Mouse (Mus musculus): Measurements from ENCODE around the gene Sync. TPM values are rescaled to one million over a fixed set of nuclear protein-coding genes. Genes with fewer than 3 reads are reported as not detected.
A peak's percentile ranks its signal among the peaks of the same experiment; 100 is the strongest.

Gene Sync
- total and polyA plus RNA-seq, 3 experiments, result 8.7 to 17.9 (median 17.7) TPM

DNA sequence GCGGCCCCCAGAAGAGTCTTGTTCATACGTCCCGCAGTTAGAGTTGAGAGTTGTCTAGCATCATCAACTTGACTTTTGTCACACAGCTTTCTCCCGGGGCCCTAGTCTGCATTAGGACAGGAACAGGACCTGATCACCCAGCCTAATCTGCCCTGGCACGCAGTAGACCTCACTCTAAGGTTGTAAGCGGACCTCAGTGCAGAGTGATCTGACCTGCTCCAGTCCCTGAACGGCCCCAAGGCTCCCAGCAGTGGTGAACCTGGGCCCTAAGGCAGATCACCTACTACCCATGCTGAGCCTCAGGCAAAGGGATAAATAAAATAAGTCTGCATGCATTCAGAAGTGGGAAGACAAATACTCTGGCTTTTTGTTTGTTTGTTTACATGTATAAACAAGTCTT, 38.1 kb upstream of the Sync start:
- Histone ChIP-seq H3K4me1 (ENCODE audit: control insufficient read depth, insufficient read depth, low read length) (peaks cover 1% of the 10 kb centered on the region; the same call in 1 of the 2 replicates), H3K4me3 (no peak overlapping the region), H3K79me2 (replicated peaks; ENCODE audit: control insufficient read depth, insufficient read depth, low read length) (no peaks in the 10 kb centered on the region), H3K27ac (no peak overlapping the region), H3K27me3 (ENCODE audit: control insufficient read depth, insufficient read depth, low read length) (no peaks in the 10 kb centered on the region), H3K36me3 (ENCODE audit: control insufficient read depth, insufficient read depth, low read length) (no peaks in the 10 kb centered on the region), H3K9ac (ENCODE audit: low read depth, low read length) (no peak overlapping the region)
- no peak for DNase-seq
- TF ChIP-seq CTCF (IDR thresholded peaks at IDR 0.05), result no peak
- TF ChIP-seq EP300 (IDR thresholded peaks at IDR 0.05; ENCODE audit: insufficient read depth, low read depth, low read length), result no peak
- no peak for TF ChIP-seq POLR2A (IDR thresholded peaks at IDR 0.05; ENCODE audit: insufficient read depth, low read depth, low read length)
- intact Hi-C loops (cut with DNase I), result no loop called here
- 81% methylated on average over 7 of the region's 7 CpGs for WGBS

DNA sequence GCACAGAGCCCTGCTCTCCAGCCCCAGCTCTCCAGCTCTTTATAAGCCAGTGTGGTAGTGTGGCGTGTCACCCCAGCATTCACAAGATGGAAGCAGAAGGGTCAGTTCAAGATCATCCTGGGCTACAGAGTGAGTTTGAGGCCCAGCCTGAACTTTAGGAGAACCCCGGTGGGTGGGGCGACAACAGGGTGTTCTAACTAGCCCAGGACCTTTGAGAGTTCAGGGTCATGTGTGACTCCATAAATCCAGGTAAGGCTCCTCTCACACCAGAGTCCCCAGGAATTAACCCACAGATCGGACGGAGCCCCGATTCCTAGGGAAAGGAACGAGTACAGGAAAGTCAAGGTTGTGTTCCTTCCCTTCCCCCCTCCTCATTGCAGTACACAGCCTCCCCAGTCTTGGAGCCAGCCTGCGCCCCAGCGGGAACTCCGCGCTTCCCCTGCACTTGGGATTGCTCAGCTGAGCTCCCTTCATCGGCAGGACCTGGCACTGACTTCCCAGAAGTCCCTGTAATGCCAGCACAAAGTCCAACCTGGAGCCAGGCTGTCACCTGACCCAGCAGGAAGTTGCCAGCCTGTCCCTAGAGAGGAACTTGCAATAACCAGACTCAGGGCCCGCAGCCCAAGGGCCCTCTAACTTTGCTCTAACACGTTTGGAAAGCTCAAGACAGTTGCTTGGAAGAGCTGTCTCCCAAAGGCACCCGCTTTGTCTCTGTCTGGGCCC, 36.5 kb upstream of the Sync start:
- 0 out of 2 replicates have a peak, but pooled peaks cover 1% of the 10 kb centered on the region for H3K4me1 ChIP-seq (ENCODE audit: control insufficient read depth, insufficient read depth, low read length)
- WGBS, result 66% methylated on average over 15 of the region's 15 CpGs
- peak in 1 of 2 experiments; percentile 45 for DNase-seq
- no peaks in the 10 kb centered on the region for H3K36me3 ChIP-seq (ENCODE audit: control insufficient read depth, insufficient read depth, low read length)
- TF ChIP-seq EP300 (IDR thresholded peaks at IDR 0.05; ENCODE audit: insufficient read depth, low read depth, low read length) (no peak), CTCF (IDR thresholded peaks at IDR 0.05) (no peak), POLR2A (IDR thresholded peaks at IDR 0.05; ENCODE audit: insufficient read depth, low read depth, low read length) (no peak)
- no peaks in the 10 kb centered on the region for H3K79me2 ChIP-seq (replicated peaks; ENCODE audit: control insufficient read depth, insufficient read depth, low read length)
- no peak overlapping the region for H3K4me3 ChIP-seq
- no peaks in the 10 kb centered on the region for H3K27me3 ChIP-seq (ENCODE audit: control insufficient read depth, insufficient read depth, low read length)
- H3K27ac ChIP-seq, result no peak overlapping the region
- intact Hi-C loops (cut with DNase I), result no loop called here
- H3K9ac ChIP-seq (ENCODE audit: low read depth, low read length), result no peak overlapping the region

DNA sequence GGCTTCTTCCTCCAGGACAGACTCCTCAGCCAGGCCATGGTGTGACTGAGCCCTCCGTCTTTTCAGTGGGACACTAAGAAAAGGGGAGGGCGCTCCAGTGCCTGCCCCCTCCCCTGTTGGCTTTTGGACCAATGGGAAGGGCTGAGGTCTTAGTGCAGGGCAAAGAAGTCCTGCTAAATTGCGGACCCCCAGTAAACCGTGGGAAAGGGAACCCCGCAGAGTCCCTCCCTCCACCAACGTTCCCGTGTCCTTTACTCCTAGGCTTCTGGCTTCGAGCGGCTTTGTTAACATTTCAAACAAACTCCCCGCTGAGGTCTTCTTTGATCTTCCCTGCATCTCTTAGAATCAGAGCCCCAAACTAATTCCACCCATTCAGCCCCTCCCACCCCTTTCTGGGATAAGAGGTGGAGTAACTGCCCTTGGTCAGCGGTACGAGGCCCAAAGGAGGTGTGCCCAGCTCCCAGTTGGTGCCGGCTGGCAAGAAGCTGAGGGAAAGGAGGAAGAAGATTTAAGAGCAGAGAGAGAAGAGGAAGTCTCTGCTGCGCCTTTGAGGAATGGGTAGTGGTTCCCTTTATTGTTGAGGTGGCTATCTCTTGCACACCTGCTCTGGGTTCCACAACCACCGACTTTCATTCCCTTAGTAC, 35.8 kb upstream of the Sync start:
- DNase-seq, result no peak
- intact Hi-C loops (cut with DNase I), result no loop called here
- no peak overlapping the region for H3K27ac ChIP-seq
- H3K4me1 ChIP-seq (ENCODE audit: control insufficient read depth, insufficient read depth, low read length), result peaks cover 4% of the 10 kb centered on the region
- TF ChIP-seq POLR2A (IDR thresholded peaks at IDR 0.05; ENCODE audit: insufficient read depth, low read depth, low read length) (no peak), CTCF (IDR thresholded peaks at IDR 0.05) (no peak), EP300 (IDR thresholded peaks at IDR 0.05; ENCODE audit: insufficient read depth, low read depth, low read length) (no peak)
- H3K36me3 ChIP-seq (ENCODE audit: control insufficient read depth, insufficient read depth, low read length), result no peaks in the 10 kb centered on the region
- H3K79me2 ChIP-seq (replicated peaks; ENCODE audit: control insufficient read depth, insufficient read depth, low read length), result no peaks in the 10 kb centered on the region
- WGBS, result 66% methylated on average over 15 of the region's 15 CpGs
- H3K27me3 ChIP-seq (ENCODE audit: control insufficient read depth, insufficient read depth, low read length), result no peaks in the 10 kb centered on the region
- no peak overlapping the region for H3K4me3 ChIP-seq
- H3K9ac ChIP-seq (ENCODE audit: low read depth, low read length), result no peak overlapping the region

GRCm38 (mm10) chr4:129252492-129252891, 34.9 kb upstream of the Sync start:
- Histone ChIP-seq H3K27ac (no peak overlapping the region), H3K4me1 (ENCODE audit: control insufficient read depth, insufficient read depth, low read length) (peaks cover 7% of the 10 kb centered on the region), H3K9ac (ENCODE audit: low read depth, low read length) (no peak overlapping the region), H3K36me3 (ENCODE audit: control insufficient read depth, insufficient read depth, low read length) (no peaks in the 10 kb centered on the region), H3K4me3 (no peak overlapping the region), H3K79me2 (replicated peaks; ENCODE audit: control insufficient read depth, insufficient read depth, low read length) (no peaks in the 10 kb centered on the region), H3K27me3 (ENCODE audit: control insufficient read depth, insufficient read depth, low read length) (no peaks in the 10 kb centered on the region)
- intact Hi-C loops (cut with DNase I), result no loop called here
- 99% methylated on average over 2 of the region's 2 CpGs for WGBS
- TF ChIP-seq CTCF (IDR thresholded peaks at IDR 0.05) (no peak), EP300 (IDR thresholded peaks at IDR 0.05; ENCODE audit: insufficient read depth, low read depth, low read length) (no peak), POLR2A (IDR thresholded peaks at IDR 0.05; ENCODE audit: insufficient read depth, low read depth, low read length) (no peak)
- DNase-seq, result no peak

DNA sequence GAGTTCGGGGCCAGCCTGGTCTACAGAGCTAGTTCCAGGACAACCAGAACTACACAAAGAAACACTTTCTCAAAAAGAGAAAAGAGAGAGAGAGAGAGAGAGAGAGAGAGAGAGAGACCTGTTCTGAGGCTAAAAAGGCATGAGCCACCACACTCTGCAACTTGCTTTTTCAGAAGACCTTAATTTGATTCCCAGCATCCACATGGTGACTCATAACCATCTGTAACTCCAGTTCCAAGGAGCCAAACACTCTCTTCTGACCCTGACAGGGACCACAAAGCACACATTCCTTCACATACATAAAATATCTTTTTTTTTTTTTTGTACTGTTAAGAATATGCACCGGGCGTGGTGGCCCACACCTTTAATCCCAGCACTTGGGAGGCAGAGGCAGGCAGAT, 32.8 kb upstream of the Sync start:
- Histone ChIP-seq H3K27ac (no peak overlapping the region), H3K27me3 (ENCODE audit: control insufficient read depth, insufficient read depth, low read length) (no peaks in the 10 kb centered on the region), H3K4me1 (ENCODE audit: control insufficient read depth, insufficient read depth, low read length) (peaks cover 9% of the 10 kb centered on the region), H3K4me3 (no peak overlapping the region), H3K9ac (ENCODE audit: low read depth, low read length) (no peak overlapping the region), H3K36me3 (ENCODE audit: control insufficient read depth, insufficient read depth, low read length) (no peaks in the 10 kb centered on the region), H3K79me2 (replicated peaks; ENCODE audit: control insufficient read depth, insufficient read depth, low read length) (no peaks in the 10 kb centered on the region)
- 91% methylated on average over 3 of the region's 3 CpGs for WGBS
- TF ChIP-seq EP300 (IDR thresholded peaks at IDR 0.05; ENCODE audit: insufficient read depth, low read depth, low read length) (no peak), CTCF (IDR thresholded peaks at IDR 0.05) (no peak), POLR2A (IDR thresholded peaks at IDR 0.05; ENCODE audit: insufficient read depth, low read depth, low read length) (no peak)
- intact Hi-C loops (cut with DNase I), result no loop called here
- no peak for DNase-seq

All from heart, adult 2 months (tissue).